Comparison of ENCODE assay signal across 19 mouse cellular contexts in the genomic region with DNA sequence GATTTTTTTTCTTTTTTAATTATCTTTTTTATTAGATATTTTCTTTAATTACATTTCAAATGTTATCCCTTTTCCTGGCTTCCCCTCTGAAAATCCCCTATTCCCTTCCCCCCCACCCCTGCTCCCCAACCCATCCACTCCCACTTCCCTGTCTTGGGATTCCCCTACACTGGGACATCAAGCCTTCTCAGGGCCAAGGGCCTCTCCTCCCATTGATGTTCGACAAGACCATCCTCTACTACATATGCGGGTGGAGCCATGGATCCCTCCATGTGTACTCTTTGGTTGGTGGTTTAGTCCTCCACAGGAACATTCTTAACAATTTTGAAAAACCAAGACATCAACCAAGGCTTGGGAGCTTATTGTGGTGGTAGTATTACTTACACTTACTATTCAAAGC.
"Had no signal": no experiment of that assay in that cellular context is flagged by ENCODE, and none has a peak within 500 bp of the region (broad histone marks: within the 10 kb centered on the region; RNA-seq: fewer than 3 reads in every experiment).

No protein-coding gene starts in this region.

- H3K4me1 ChIP-seq: neural tube, embryonic 13.5 days had no signal

- H3K9ac ChIP-seq: intestine, embryonic 15.5 days; kidney, embryonic 15.5 days; liver, embryonic 13.5 days; liver, postnatal 0 days; lung, embryonic 14.5 days; neural tube, embryonic 13.5 days; stomach, embryonic 15.5 days had no signal

- ATAC-seq: intestine, embryonic 15.5 days; liver, postnatal 0 days had no signal

- H3K4me3 ChIP-seq: intestine, embryonic 15.5 days; kidney, embryonic 15.5 days; liver, embryonic 13.5 days; megakaryocyte, embryonic 14.5 days; midbrain, embryonic 10.5 days; neural tube, embryonic 13.5 days; stomach, embryonic 15.5 days had no signal

- DNase-seq: kidney, adult 11 months; kidney, postnatal 10 days; liver, embryonic 13.5 days; liver, postnatal 0 days; lung, embryonic 14.5 days; midbrain, embryonic 14.5 days; retina, postnatal 1 day; right cerebral cortex, postnatal 25 days; spleen, adult 18-20 months; thymus, adult 2 months; thymus, postnatal 14 days; thymus, postnatal 4 days had no signal

- H3K27ac ChIP-seq: intestine, embryonic 15.5 days; kidney, embryonic 15.5 days; macrophage; midbrain, embryonic 10.5 days; neural tube, embryonic 13.5 days; stomach, embryonic 15.5 days had no signal

- H3K9me3 ChIP-seq: intestine, embryonic 15.5 days; kidney, embryonic 15.5 days; liver, embryonic 13.5 days; megakaryocyte, embryonic 14.5 days; midbrain, embryonic 10.5 days; neural tube, embryonic 13.5 days; stomach, embryonic 15.5 days had no signal

- H3K27me3 ChIP-seq: intestine, embryonic 15.5 days; kidney, embryonic 15.5 days; megakaryocyte, embryonic 14.5 days; neural tube, embryonic 13.5 days; stomach, embryonic 15.5 days had no signal

- H3K36me3 ChIP-seq: intestine, embryonic 15.5 days; kidney, embryonic 15.5 days; liver, embryonic 13.5 days; midbrain, embryonic 10.5 days; neural tube, embryonic 13.5 days; stomach, embryonic 15.5 days had no signal

- H3K4me2 ChIP-seq: intestine, embryonic 15.5 days; kidney, embryonic 15.5 days; liver, embryonic 13.5 days; lung, embryonic 14.5 days; neural tube, embryonic 13.5 days; stomach, embryonic 15.5 days had no signal
